16 mouse cellular contexts compared by ENCODE assay signal in the genomic region with DNA sequence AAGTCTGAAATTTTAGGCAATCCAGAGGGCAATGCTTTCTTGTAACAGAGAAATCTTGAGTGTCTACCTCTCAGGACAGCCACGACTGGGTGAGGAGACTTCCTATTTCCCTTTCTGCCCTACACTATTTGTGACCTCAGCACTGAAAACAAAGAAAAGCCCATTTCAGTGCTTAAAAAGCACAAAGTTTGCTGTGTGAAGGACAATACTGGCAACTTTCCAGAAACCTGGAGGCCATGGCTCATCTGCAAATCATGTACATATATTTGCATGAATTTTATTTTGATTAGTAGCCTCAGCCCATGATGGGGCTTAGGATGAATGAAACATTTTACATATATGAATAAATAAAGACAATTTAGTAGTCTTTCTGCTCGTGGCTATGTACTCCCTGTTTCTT.
DNase-seq lines count a peak whose midpoint lies in the region; ATAC-seq lines count a peak whose summit lies in the region.
"Had no signal": no experiment of that assay in that cellular context is flagged by ENCODE, and none has a peak within 500 bp of the region (broad histone marks: within the 10 kb centered on the region; RNA-seq: fewer than 3 reads in every experiment).

No protein-coding gene starts in this region.

- H3K9ac ChIP-seq in forebrain, embryonic 13.5 days = no peak overlapping the region
- H3K9ac ChIP-seq in forebrain, embryonic 11.5 days (ENCODE audit: low read length) = no peak overlapping the region
- H3K9ac ChIP-seq in embryonic facial prominence, embryonic 14.5 days (ENCODE audit: low read depth, low read length) = no peak overlapping the region
- no peak overlapping the region for H3K9ac ChIP-seq in hindbrain, embryonic 13.5 days
- H3K9ac ChIP-seq in midbrain, embryonic 16.5 days (ENCODE audit: low read depth, low read length) = no peak overlapping the region
- H3K9ac ChIP-seq: heart, embryonic 15.5 days; limb, embryonic 15.5 days had no signal

- H3K27me3 ChIP-seq in forebrain, embryonic 13.5 days = no peaks in the 10 kb centered on the region
- no peaks in the 10 kb centered on the region for H3K27me3 ChIP-seq in forebrain, embryonic 11.5 days (ENCODE audit: control insufficient read depth, insufficient read depth, low read length)
- no peaks in the 10 kb centered on the region for H3K27me3 ChIP-seq in embryonic facial prominence, embryonic 14.5 days (replicated peaks; ENCODE audit: control insufficient read depth, insufficient read depth, low read length)
- H3K27me3 ChIP-seq in hindbrain, embryonic 13.5 days = no peaks in the 10 kb centered on the region
- H3K27me3 ChIP-seq in midbrain, embryonic 16.5 days (ENCODE audit: control insufficient read depth, insufficient read depth, low read depth, low read length) = no peaks in the 10 kb centered on the region
- H3K27me3 ChIP-seq: heart, embryonic 15.5 days; limb, embryonic 15.5 days had no signal

- 33% methylated on average over 2 of the region's 2 CpGs for WGBS in forebrain, embryonic 13.5 days
- 60% methylated on average over 2 of the region's 2 CpGs for WGBS in forebrain, embryonic 11.5 days
- 30% methylated on average over 2 of the region's 2 CpGs for WGBS in embryonic facial prominence, embryonic 14.5 days
- WGBS in hindbrain, embryonic 13.5 days = 9% methylated on average over 2 of the region's 2 CpGs
- 17% methylated on average over 2 of the region's 2 CpGs for WGBS in midbrain, embryonic 16.5 days

- no peak overlapping the region for H3K4me2 ChIP-seq in forebrain, embryonic 13.5 days
- H3K4me2 ChIP-seq in forebrain, embryonic 11.5 days (ENCODE audit: low read depth, low read length, severe bottlenecking) = no peak overlapping the region
- no peak overlapping the region for H3K4me2 ChIP-seq in embryonic facial prominence, embryonic 14.5 days (ENCODE audit: low read depth, low read length)
- no peak overlapping the region for H3K4me2 ChIP-seq in hindbrain, embryonic 13.5 days
- no peak overlapping the region for H3K4me2 ChIP-seq in midbrain, embryonic 16.5 days (ENCODE audit: low read length)
- H3K4me2 ChIP-seq: heart, embryonic 15.5 days; limb, embryonic 15.5 days had no signal

- H3K4me3 ChIP-seq in forebrain, embryonic 13.5 days = no peak overlapping the region
- H3K4me3 ChIP-seq in forebrain, embryonic 11.5 days (ENCODE audit: low read depth, low read length) = no peak overlapping the region
- H3K4me3 ChIP-seq in embryonic facial prominence, embryonic 14.5 days (ENCODE audit: low read depth, low read length) = no peak overlapping the region
- no peak overlapping the region for H3K4me3 ChIP-seq in hindbrain, embryonic 13.5 days
- H3K4me3 ChIP-seq in midbrain, embryonic 16.5 days (ENCODE audit: low read depth, low read length) = no peak overlapping the region
- H3K4me3 ChIP-seq: erythroblast, embryonic 14.5 days; heart, embryonic 15.5 days; limb, embryonic 15.5 days; myocyte had no signal

- no peaks in the 10 kb centered on the region for H3K36me3 ChIP-seq in forebrain, embryonic 13.5 days (ENCODE audit: poor library complexity, severe bottlenecking)
- H3K36me3 ChIP-seq in forebrain, embryonic 11.5 days (ENCODE audit: control insufficient read depth, insufficient read depth, low read length) = no peaks in the 10 kb centered on the region
- H3K36me3 ChIP-seq in embryonic facial prominence, embryonic 14.5 days (ENCODE audit: control insufficient read depth, insufficient read depth, low read length) = no peaks in the 10 kb centered on the region
- H3K36me3 ChIP-seq in hindbrain, embryonic 13.5 days = no peaks in the 10 kb centered on the region
- no peaks in the 10 kb centered on the region for H3K36me3 ChIP-seq in midbrain, embryonic 16.5 days (ENCODE audit: control insufficient read depth, insufficient read depth, low read length)
- H3K36me3 ChIP-seq: heart, embryonic 15.5 days; limb, embryonic 15.5 days had no signal

- H3K9me3 ChIP-seq in forebrain, embryonic 13.5 days (replicated peaks) = no peaks in the 10 kb centered on the region
- no peaks in the 10 kb centered on the region for H3K9me3 ChIP-seq in forebrain, embryonic 11.5 days (ENCODE audit: control insufficient read depth, low read length)
- H3K9me3 ChIP-seq in embryonic facial prominence, embryonic 14.5 days (ENCODE audit: control insufficient read depth, low read length) = no peaks in the 10 kb centered on the region
- no peaks in the 10 kb centered on the region for H3K9me3 ChIP-seq in hindbrain, embryonic 13.5 days
- H3K9me3 ChIP-seq in midbrain, embryonic 16.5 days (replicated peaks; ENCODE audit: control insufficient read depth, low read length, poor library complexity, severe bottlenecking) = no peaks in the 10 kb centered on the region
- H3K9me3 ChIP-seq: heart, embryonic 15.5 days; limb, embryonic 15.5 days had no signal

- DNase-seq in forebrain, embryonic 11.5 days (ENCODE audit: low spot score) = no peak
- DNase-seq in embryonic facial prominence, embryonic 14.5 days (ENCODE audit: low spot score) = peak; percentile 49
- DNase-seq in thymus, postnatal 4 days = no peak
- DNase-seq in T-cell, adult 2 months (ENCODE audit: low spot score) = no peak
- DNase-seq: cerebellum, adult 8-10 months; heart, adult 18-20 months; lung, adult 18-20 months had no signal

- H3K4me1 ChIP-seq in forebrain, embryonic 13.5 days = peaks cover 8% of the 10 kb centered on the region
- H3K4me1 ChIP-seq in forebrain, embryonic 11.5 days (replicated peaks; ENCODE audit: control insufficient read depth, insufficient read depth, low read length) = no peaks in the 10 kb centered on the region
- H3K4me1 ChIP-seq in embryonic facial prominence, embryonic 14.5 days (ENCODE audit: control insufficient read depth, insufficient read depth, low read length) = peaks cover 3% of the 10 kb centered on the region
- H3K4me1 ChIP-seq in hindbrain, embryonic 13.5 days (replicated peaks) = peaks cover 6% of the 10 kb centered on the region
- H3K4me1 ChIP-seq in midbrain, embryonic 16.5 days (ENCODE audit: control insufficient read depth, insufficient read depth, low read length) = peaks cover 8% of the 10 kb centered on the region
- H3K4me1 ChIP-seq: heart, embryonic 15.5 days; limb, embryonic 15.5 days had no signal

- peak overlapping the region; percentile 80 for H3K27ac ChIP-seq in forebrain, embryonic 13.5 days
- no peak overlapping the region for H3K27ac ChIP-seq in forebrain, embryonic 11.5 days (ENCODE audit: low read depth, low read length)
- H3K27ac ChIP-seq in embryonic facial prominence, embryonic 14.5 days (replicated peaks; ENCODE audit: low read depth, low read length) = peak overlapping the region; percentile 78
- H3K27ac ChIP-seq in hindbrain, embryonic 13.5 days = peak overlapping the region; percentile 84
- peak overlapping the region; percentile 79 for H3K27ac ChIP-seq in midbrain, embryonic 16.5 days (ENCODE audit: low read length)
- H3K27ac ChIP-seq: heart, embryonic 15.5 days; limb, embryonic 15.5 days; macrophage had no signal

- peak; percentile 89 for ATAC-seq in forebrain, embryonic 13.5 days
- no peak for ATAC-seq in forebrain, embryonic 11.5 days (replicated peaks; ENCODE audit: low FRiP score)
- ATAC-seq in embryonic facial prominence, embryonic 14.5 days (ENCODE audit: low read depth) = no peak
- ATAC-seq in hindbrain, embryonic 13.5 days (ENCODE audit: low FRiP score) = peak; percentile 57; the same call in 1 of the 2 replicates
- peak; percentile 77; the same call in 1 of the 2 replicates for ATAC-seq in midbrain, embryonic 16.5 days
- no peak for ATAC-seq in granulocyte monocyte progenitor cell, adult 5-6 weeks (replicated peaks; ENCODE audit: poor library complexity, severe bottlenecking)

Comparison
In these comparisons a context has a peak if more than half of its experiments do, and no peak if none do; other contexts are left out.
1. ATAC-seq: peak in forebrain, embryonic 13.5 days (single experiment), hindbrain, embryonic 13.5 days (single experiment) and midbrain, embryonic 16.5 days (single experiment); none in forebrain, embryonic 11.5 days (single experiment), embryonic facial prominence, embryonic 14.5 days (single experiment) and granulocyte monocyte progenitor cell, adult 5-6 weeks (single experiment).